Mouse (Mus musculus) CD4-positive, CD25-positive, alpha-beta regulatory T cell, adult 2 months (primary cell): Measurements from ENCODE around the gene Fstl3.

ENCODE experiments used
- DNase-seq: peaks from one replicate; pipeline ENCODE4 v3.0.0-alpha.2; 2012; ENCODE audit warnings: low read depth, low spot score

Gene Fstl3

DNA sequence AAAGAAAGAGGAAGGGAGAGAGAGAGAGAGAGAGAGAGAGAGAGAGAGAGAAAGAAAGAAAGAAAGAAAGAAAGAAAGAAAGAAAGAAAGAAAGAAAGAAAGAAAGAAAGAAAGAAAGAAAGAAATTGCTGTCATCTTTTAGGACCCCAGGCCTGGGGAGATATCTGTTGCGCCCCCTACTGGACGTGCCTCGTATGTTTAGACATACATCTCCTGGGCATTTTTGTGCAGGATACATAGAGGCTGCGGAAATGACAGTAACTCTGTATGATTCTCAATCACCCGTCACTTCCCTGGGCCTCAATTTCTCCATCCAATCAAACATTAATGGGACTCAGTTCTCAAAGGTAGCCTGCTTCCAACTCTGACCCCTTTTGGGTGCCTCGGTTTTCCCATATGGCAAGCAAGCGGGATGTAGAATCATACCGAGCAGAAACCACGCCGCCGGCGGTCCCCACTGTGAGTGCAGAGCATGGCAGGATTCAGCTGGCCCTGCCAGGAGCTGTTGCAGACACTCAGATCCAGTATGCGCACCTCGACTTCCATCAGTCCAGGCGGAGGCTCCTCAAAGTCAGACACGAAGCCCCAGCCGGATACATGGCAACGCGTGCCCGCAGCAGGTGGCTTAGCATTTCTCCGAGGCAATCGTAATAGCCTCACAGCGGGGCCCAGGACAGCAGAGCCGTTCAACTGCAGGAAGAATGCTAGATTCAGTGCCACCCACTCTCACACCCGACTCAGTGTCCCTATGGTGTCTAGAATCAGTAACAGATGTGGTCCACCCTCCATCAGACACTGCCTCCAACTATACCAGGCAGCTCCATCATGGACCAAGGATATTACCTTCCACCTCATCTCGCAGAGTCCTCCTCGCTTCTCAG, 7.1 kb downstream of the Fstl3 start:
- DNase-seq, result peak; percentile 77

DNA sequence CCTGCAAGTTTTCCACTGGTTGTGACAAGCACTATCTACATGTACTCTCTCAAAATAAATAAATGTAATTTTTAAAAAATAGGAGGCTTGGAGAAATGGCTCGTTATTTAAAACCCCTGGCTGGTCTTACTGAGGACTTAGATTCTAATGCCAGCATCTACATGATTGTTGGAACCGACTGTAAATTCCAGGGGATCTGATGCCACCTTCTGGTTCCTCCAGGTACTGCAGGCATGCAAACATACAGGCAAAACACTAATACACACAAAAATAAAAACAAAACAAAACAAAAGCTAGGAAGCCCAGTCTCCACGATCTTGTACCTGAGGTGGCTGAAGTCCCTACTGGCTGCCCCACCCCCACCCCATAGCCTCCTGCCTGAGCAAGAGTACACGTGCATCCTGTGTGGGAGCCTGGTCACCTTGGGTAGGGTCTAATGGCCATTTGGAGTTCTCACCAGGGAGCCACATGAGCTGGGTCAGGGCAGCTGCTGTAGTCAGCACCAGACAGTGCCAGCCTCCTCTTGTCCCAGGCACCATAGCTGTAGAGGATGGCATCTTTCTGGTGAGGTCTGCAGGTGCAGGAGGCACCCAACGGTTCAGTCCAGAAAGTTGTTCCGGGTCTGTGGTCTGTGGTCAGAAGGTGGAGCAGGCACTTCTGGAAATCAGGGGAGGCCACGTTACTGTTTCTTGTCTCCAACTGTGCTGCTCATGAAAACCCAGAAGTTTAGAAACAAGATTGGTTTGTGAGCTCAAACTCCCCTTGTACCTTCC, 11.5 kb downstream of the Fstl3 start:
- peak; percentile 87 for DNase-seq

DNA sequence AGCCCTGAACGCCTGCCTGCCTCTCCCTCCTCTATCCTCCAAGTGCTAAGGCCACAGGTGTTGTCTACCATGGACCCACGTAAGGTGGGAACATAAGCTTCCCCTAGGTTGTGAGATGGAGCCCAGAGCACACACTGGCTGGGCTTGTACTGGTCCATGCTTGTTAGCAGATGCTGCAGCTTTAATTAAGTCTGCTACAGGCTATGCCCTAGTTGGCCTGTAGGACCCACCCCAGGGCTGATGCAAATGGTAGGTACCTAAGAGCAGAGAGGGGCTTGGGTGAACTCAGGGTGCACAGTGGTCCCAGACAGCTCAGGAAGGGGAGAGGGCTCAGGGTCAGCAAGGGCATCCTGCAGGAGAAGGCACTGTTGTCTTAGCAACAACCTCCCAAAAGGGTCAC, 12.5 kb downstream of the Fstl3 start:
- no peak for DNase-seq

DNA sequence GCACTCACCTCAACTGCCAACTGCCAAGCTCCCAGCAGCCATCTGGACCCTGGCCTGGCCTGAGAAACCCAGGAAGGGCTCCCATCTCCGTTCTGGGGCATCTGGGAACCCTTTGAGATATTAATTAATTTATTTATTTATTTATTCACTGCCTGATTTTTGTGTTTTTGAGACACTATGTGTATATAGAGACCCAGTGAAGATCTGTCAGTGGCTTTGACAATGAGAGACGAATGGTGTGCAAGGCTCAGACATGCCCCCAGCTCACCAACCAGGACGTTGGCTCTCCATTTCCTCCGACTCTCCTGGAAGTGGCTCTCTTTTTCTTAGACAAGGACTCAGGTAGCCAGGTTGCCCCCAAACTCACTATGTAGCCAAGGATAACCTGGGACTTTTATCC, 13.8 kb downstream of the Fstl3 start, which contains the start of gene Prss57:
Prss57 (minus strand) TSS at position 101 of the 400 bp plus-strand sequence.
- DNase-seq, result no peak

DNA sequence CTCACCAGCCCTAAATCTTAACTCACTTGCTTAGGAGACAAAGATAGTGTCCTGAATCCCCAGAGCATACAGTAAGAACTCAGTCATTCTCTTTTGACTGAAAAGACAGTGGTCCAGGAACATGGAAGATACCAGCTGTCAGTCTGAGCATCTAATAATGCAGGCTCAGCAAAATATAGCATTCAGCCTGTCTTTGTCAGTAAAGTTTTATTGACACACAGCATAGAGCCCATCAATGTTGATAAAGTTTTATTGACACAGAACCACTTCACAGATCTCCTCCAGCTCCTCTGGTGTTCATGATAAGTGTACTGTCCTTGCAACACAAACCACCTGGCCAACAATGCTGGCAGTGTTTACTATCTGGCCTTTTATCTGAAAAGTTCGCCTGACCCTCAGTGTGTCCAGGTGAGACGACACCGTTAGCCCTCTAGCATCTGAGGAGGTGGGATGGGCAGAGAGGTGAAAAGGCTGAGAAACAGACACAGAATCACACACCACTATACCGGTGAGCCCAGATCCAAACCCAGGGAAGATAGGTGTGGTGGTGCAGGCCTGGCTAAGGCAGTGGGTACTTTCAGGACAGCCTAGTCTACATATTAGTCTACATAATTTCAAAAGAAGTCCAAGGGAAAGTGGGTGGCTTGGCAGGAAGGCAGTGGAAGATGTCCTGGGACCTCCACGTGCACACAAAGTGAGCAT, 15.4 kb downstream of the Fstl3 start:
- no peak for DNase-seq

DNA sequence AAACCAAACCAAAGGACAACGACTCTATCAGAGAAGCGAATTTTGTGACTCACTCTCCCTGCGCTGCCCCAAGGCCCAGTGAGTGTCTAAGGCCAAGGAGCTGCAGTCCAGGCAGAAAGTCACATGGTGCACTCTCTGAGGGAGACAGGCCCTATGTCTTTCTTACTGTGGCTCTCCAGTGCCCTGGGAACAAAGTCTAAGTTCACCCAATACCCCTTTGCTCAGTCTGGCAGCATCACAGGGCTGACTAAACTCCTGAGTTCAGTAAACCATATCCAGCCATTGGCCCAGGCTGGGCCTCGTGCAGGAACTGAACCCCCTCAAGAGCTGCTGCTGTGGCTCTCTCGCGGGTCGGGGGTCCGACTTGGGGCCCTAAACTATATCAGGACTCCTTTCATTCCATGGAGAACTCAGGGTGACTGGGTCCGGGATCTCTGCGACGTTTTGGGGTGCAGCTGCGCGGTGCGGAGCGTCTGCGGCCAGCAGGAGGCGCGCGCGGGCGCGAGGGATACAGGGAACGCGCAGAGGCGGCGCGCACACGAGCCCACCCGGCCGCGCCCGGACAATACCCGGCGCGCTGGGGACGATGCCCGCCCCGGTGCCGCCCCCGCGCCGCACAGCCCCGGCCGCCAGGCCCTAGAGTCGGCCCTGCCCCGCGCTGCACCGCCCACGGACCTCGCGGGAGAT, 16.1 kb downstream of the Fstl3 start, which contains the start of gene Palm:
Palm (plus strand) TSS at position 522 of the 687 bp plus-strand sequence.
- peak; percentile 87 for DNase-seq

DNA sequence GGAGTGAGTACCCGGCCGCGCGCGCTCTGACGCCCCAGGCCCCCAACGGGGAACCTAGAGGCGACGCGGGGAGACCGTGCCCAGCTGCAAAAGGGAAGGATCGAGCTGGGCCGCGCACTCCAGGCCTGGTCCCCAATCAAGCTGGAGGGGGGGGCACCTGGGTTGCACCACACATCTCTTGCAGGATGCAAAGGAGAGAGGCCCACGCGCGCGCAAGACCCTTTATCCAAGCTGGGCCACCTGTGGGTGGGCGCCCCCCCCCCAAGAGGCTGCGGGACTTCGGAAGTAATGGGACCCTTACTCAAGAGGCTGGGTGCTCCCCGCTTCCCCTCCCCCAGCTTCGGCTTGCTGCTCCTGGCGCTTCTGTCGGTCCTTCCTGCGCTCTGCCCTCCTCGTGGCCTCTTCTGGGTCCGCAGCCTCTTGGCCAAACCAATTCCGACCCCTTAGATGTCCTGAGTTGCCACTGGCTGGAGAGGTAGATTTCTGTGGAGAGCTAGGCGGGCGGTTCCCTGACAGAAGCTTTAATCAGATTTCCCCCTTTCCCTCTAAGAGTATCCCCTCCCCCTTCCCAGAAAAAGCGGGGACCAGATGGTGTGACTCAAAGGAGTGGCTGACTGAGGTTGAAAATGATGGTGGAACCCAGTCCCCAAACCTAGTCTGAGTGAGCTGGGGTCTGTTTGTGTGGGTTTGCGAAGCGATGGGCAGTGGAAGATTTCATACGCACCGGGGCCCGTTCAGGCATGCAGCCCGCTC, 16.8 kb downstream of the Fstl3 start:
- no peak for DNase-seq

DNA sequence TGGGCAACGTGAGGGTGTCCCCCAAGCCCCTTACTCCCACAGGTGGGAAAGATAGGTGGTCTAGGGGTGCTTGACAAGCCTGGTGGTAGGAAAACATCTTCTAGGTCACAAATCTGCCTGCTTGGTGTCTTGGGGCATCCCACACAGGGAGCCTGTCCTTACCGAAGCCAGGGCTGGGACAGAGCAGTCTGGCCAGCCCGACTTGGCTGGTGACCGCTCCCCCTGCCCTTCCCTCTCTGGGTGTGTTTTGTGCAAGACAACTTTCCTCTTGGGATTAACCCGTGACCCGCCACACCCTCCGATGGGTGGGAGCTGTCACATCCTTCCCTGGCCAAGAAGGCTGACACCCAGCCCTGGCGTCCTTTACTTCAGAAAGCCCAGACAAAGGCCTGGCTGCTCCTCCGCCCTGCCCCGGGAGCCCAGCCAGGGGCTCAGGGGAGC, 17.4 kb downstream of the Fstl3 start:
- DNase-seq, result no peak

DNA sequence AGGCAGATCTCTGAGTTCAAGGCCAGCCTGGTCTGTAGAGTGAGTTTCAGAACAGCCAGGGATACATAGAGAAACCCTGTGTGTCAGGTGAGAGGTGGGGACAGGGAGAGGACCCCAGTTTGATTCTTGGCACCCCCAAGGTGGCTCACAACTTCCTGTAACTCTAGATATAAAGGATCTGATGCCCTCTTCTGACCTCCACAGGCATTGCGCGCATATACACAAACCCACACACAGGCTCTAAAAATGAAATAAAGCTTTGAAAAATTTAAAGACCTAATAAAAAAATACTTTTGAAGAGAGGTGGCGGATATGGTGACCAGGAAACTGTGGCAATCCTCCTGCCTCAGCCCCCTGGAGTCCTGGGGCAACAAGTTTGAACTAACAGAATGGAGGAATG, 18.8 kb downstream of the Fstl3 start:
- no peak for DNase-seq

DNA sequence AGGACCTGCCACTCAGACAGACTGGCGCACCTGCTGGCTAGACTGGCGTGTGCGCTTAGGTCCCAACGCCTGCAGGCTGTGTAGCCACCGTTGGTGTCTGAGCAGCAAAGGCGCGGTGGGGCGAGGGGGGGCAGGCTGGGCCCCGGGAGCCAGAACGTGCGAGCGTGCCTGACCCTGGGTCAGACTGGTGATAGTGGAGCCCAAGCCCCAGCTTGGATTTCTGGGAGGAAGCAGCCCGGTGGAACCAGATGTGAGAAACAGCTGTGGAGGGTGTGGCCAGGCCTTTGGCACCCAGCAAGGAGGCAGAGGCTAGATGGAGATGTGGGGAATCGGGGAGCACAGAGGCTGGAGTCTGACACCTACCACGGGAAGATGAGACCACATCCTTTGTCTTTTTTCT, 20.3 kb downstream of the Fstl3 start:
- no peak for DNase-seq

DNA sequence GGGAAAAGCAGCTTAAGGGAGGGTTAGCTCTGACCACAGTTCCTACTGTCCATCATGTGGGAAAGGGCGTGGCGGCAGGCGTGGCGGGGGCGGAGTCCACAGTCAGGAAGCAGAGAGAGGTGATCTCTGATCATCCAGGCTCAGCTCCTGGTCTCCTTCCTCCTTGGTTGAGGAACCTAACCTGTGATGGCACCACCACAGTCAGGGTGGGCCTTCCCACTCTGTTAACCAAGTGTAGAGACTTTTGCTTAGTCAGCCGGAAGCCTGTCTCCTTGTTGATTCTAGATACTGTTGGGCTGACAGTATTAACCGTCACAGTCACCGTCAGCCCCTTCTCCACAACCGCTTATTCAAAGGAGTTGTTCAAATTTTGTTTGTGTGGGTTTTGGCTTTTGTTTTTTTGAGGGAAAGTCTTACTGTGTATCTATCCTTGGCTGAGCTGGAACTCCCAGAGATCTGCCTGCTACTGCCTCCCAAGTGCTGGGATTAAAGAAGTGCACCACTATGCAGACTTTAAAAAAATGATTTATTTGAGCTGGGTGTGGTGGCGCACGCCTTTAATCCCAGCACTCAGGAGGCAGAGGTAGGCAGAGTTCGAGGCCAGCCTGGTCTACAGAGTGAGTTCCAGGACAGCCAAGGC, 21.3 kb downstream of the Fstl3 start:
- no peak for DNase-seq

DNA sequence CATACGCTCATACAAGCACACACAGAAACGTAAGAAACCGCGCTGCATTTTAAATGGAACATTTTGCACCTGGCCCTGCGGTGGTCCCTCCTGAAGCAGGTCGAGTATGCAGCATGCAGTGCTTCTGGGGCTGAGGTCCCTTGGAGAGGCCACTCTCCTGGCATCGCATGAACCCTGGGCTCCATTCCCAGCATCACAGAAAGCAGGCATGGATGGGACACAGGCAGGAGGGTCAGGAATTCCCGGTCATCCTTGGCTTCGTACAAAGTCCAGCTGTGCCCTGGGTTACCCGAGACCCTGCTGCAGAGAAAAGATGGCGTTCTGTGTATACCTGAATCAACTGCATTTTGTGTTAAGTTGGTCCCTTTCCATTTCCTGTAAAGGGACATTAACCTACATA, 23.4 kb downstream of the Fstl3 start:
- DNase-seq, result no peak

DNA sequence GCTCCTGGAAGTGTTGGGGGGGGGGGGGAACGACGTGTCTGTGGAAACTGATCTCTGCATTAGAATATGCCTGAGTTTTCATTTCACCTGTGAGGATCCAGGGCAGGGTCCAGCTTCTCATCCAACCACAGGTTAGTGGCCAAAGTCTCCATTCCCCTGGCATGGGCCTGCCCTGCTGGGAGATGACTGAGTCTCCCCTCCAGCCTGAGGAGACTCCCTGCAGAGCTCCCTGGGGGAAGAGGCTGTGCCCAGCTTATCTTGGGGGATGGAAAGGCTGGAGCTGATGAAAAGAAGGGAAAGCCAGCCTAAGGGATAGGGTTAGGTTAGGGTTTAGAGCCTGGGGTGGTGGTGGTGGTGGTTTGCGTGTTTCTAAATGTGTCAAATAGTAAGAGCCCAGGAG, 24.8 kb downstream of the Fstl3 start:
- DNase-seq, result no peak

DNA sequence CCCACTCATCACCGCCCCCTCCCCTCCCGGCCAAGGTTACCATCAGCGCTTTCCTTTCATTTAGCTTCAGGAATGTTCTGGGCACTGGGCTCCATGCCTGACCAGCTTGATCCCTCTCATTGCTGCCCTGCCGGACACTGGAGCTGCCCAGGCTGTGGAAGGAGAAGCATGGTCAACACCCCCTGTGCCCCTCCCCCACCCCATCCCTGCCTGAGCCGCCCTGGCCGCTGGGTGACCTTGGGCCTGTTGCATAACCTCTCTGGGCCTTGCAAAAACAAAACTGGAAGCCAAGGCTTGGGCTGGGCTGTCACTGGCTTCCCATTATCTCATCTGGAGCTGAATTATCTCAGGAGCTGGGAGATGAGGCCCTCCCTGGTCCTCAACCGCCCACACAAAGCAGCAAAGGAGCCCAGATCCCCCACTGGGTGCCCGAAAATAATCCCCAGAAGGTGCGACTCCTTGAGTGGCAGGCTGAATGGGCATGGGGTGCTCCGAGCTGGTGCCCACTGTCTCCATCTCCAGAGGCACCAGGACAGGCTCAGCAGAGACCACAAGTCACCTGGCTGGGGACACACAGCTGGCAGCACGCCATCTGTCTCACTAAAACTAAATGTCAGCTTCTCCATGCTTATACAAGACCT, 25.4 kb downstream of the Fstl3 start:
- DNase-seq, result no peak

DNA sequence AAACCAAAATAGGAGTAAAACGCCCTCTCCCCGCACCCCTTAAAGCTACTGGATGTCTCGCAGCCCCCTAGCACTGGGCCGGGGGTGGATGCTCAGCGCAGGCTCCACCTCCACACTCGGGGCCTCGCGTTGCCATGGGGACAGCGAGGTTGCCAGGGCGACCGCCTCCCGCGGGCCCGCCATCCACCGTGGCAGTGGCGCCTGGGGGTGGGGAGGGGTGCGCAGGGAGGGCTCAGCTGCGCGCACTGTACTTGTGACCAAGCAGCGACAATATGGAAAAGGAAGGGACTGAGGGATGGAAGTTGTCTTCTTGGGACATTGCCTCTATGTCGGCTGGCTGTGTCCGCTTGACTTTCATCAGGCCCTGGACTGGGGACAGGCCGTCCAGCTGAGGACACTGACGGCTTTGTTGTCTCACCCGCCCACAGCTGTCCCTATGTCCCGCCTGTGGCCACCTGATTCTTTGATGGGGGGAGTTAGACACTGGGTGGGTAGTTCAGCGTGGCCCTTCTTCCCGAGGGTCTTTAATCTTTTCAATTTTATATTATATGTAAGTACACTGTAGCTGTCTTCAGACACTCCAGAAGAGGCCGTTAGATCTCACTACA, 26.7 kb downstream of the Fstl3 start:
- no peak for DNase-seq

DNA sequence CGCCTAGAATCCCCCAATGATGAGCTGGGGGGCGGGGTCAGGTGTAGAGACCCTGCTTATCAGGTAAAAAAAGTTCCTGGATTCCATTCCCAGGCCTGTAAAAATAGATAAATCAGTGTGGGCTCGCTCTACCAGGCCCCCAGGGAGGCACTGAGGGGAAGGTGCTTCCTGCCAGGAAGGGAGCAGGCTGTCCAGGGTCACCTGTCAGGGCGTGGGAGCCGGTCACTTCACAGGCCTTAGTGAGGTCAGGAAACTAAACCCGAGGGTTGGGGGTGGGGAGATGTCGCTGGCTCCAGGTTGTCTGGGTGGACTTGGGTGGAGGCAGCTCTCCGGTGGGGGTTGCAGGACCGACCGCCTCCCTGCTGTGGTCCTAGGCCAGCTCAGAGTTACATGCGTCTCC, 28.6 kb downstream of the Fstl3 start:
- no peak for DNase-seq

DNA sequence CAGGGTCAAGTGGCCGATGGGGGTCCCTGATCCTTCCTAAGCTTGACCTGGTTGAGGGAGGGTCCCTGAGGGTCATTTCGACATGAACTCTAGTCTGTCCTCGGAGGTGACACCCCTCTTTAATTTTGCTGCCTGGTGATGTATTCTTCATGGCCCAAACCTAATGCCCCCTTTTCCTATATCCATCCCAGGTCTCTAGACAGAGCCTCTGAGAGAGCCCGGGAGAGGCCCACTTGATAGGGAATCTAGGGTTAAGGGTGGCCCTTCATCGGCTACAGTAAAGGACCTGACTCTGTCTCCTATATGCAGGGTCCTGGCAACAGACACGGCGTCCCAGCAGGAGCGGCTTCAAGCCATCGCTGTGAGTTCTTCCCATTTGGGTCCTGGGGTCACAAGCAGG, 29.3 kb downstream of the Fstl3 start:
- DNase-seq, result no peak

DNA sequence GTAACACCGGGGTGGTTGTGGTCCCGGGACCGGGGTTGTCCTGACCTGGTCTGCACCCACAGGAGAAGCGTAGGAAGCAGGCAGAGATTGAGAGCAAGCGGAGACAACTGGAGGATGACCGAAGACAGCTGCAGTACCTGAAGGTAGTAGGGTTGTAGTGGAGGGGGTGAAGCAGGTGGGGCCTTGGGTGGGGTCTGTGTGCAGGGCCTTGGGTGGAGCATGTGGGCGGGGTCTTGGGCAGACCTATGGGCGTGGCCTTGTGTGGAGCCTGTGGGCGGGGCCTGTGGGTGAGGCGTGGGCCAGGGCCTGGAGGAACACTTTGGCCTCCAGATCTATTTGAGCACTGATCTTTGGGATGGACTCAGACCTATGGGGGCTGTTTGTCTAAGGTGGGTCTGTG, 29.9 kb downstream of the Fstl3 start:
- DNase-seq, result no peak

DNA sequence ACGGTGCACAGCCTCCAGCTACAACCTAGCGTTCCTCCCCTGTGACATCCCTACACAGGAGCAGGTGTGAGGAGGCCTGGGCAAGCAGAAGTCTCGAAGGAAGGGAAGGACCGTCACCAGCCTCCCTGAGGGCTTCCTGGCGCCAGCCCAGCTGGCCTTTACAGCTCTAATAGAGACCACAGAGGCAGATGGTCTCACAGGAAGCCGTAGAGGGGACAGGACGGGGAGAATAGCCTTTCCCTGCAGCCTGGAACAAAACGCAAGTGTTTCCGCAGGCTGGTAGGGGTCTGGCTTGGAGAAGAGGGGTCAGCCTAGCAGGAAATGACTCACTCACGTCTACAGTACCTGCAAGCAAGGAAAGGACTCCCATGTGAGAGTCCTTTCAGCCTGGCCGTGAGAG, 30.8 kb downstream of the Fstl3 start:
- no peak for DNase-seq
